Mouse (Mus musculus) erythroblast, embryonic 14.5 days (primary cell): ENCODE data around the gene Kif23.

Source experiments
- GATA1 ChIP-seq: IDR thresholded peaks from 2 replicates; pipeline ENCODE4 v1.6.1; 2012; ENCODE audit warnings: low read length, inconsistent platforms, mixed read lengths
- TAL1 ChIP-seq: IDR thresholded peaks from 3 replicates; pipeline ENCODE4 v1.6.1; 2012; ENCODE audit warnings: low read length, inconsistent platforms, mixed read lengths

- TF ChIP-seq GATA1 (no peak), TAL1 (no peak)
Measured at GRCm38 (mm10) chr9:61907621-61908295, 38.8 kb downstream of the Kif23 start.
